Mouse (Mus musculus): Measurements from ENCODE around the gene Chn2.

GRCm38 (mm10) chr6:54084046-54084445, 44.7 kb downstream of the Chn2 start:
- TF ChIP-seq CTCF (IDR thresholded peaks at IDR 0.05; ENCODE audit: low read depth, low read length) = no peak
- TF ChIP-seq POLR2A (IDR thresholded peaks at IDR 0.05; ENCODE audit: insufficient read depth, low read length) = no peak
